Mouse (Mus musculus): Measurements from ENCODE around the gene Slc4a1. TPM values are rescaled to one million over a fixed set of nuclear protein-coding genes. Genes with fewer than 3 reads are reported as not detected.
"Not testable (repeated sequence)": the region's sequence is repeated elsewhere in the genome, so short reads cannot be mapped to it uniquely, and the experiment has no call there.

Slc4a1 gene
- total RNA-seq, 2 experiments from 2014 or later = 0.32 to 0.54 TPM

GRCm38 (mm10) chr11:102399610-102400072 is 33.6 kb upstream of the Slc4a1 start:
- DNase-seq (ENCODE audit: low spot score in 2 of 2) = peak; percentile 9 to 26

- DNase-seq (ENCODE audit: low spot score in 2 of 2) = peak in 1 of 2 experiments; percentile 12
Measured at GRCm38 (mm10) chr11:102399107-102399506, 33.1 kb upstream of the Slc4a1 start.

- DNase-seq (ENCODE audit: low spot score in 2 of 2) = peak; percentile 52 to 53
Measured at GRCm38 (mm10) chr11:102398007-102398825, 32.2 kb upstream of the Slc4a1 start.

- DNase-seq (ENCODE audit: low spot score in 2 of 2) = peak; percentile 10 to 33
Measured at GRCm38 (mm10) chr11:102396671-102397141, 30.7 kb upstream of the Slc4a1 start.

- no peak for DNase-seq (ENCODE audit: low spot score in 2 of 2)
Measured at GRCm38 (mm10) chr11:102396263-102396662, 30.3 kb upstream of the Slc4a1 start.

GRCm38 (mm10) chr11:102395250-102395649 is 29.2 kb upstream of the Slc4a1 start:
- peak; percentile 19 to 28 for DNase-seq (ENCODE audit: low spot score in 2 of 2)

- peak; percentile 18 to 28 for DNase-seq (ENCODE audit: low spot score in 2 of 2)
Measured at GRCm38 (mm10) chr11:102394421-102395124, 28.6 kb upstream of the Slc4a1 start.

- peak; percentile 59 to 74 for DNase-seq (ENCODE audit: low spot score in 2 of 2)
Measured at GRCm38 (mm10) chr11:102393719-102394420, 27.9 kb upstream of the Slc4a1 start.

GRCm38 (mm10) chr11:102393238-102393634 is 27.2 kb upstream of the Slc4a1 start, which contains the start of gene Rundc3a:
TSS of gene Rundc3a (plus strand) at chr11:102393403.
- peak; percentile 98 for DNase-seq (ENCODE audit: low spot score in 2 of 2)

- no peak for DNase-seq (ENCODE audit: low spot score in 2 of 2)
Measured at GRCm38 (mm10) chr11:102392441-102393237, 26.6 kb upstream of the Slc4a1 start.

GRCm38 (mm10) chr11:102389436-102389835 is 23.4 kb upstream of the Slc4a1 start:
- not testable (repeated sequence) for DNase-seq (ENCODE audit: low spot score in 2 of 2)

GRCm38 (mm10) chr11:102386121-102386520 is 20.1 kb upstream of the Slc4a1 start:
- no peak for DNase-seq (ENCODE audit: low spot score in 2 of 2)

GRCm38 (mm10) chr11:102385075-102385474 is 19.1 kb upstream of the Slc4a1 start:
- DNase-seq (ENCODE audit: low spot score in 2 of 2) = no peak

- DNase-seq (ENCODE audit: low spot score in 2 of 2) = peak; percentile 6 to 23
Measured at GRCm38 (mm10) chr11:102384418-102384817, 18.4 kb upstream of the Slc4a1 start.

GRCm38 (mm10) chr11:102383365-102384136 is 17.5 kb upstream of the Slc4a1 start:
- no peak for DNase-seq (ENCODE audit: low spot score in 2 of 2)

GRCm38 (mm10) chr11:102382794-102383193 is 16.8 kb upstream of the Slc4a1 start:
- DNase-seq (ENCODE audit: low spot score in 2 of 2) = no peak

GRCm38 (mm10) chr11:102381341-102382100 is 15.5 kb upstream of the Slc4a1 start:
- no peak for DNase-seq (ENCODE audit: low spot score in 2 of 2)

GRCm38 (mm10) chr11:102380091-102380490 is 14.1 kb upstream of the Slc4a1 start:
- DNase-seq (ENCODE audit: low spot score in 2 of 2) = no peak

- no peak for DNase-seq (ENCODE audit: low spot score in 2 of 2)
Measured at GRCm38 (mm10) chr11:102377186-102377585, 11.2 kb upstream of the Slc4a1 start.
